Mouse (Mus musculus) stomach, postnatal 0 days (tissue): ENCODE data around the gene Casp14.

Experiments
- CTCF ChIP-seq: IDR thresholded peaks from 2 replicates; pipeline ENCODE4 v1.5.1; 2016; ENCODE audit warnings: antibody characterized with exemption, low read depth, mild to moderate bottlenecking, moderate library complexity
- EP300 ChIP-seq: optimal IDR thresholded peaks from 2 replicates; pipeline ENCODE3; 2016; ENCODE audit warnings: antibody characterized with exemption

- TF ChIP-seq CTCF: no peak
- TF ChIP-seq EP300: no peak
These were observed 31.0 kb downstream of the Casp14 start for GRCm38 (mm10) chr10:78686995-78687577.
